Mouse (Mus musculus) kidney, adult 8-10 months (tissue): Measurements from ENCODE around the gene Rab9.

Experiments
- DNase-seq, 2 experiments: peaks; one replicate each; pipeline ENCODE4 v3.0.0; 2022

The Rab9 gene

GRCm38 (mm10) chrX:166444552-166444951 is 35.1 kb downstream of the Rab9 start:
- DNase-seq = no peak

GRCm38 (mm10) chrX:166440616-166441063 is 39.0 kb downstream of the Rab9 start, which contains the start of gene Ofd1:
TSS of gene Ofd1 (minus strand) at chrX:166440704.
- DNase-seq = peak; percentile 89 to 91

- DNase-seq = peak in 1 of 2 experiments; percentile 8
Measured at GRCm38 (mm10) chrX:166440036-166440615, 39.5 kb downstream of the Rab9 start, which contains the start of gene Trappc2. TSS of gene Trappc2 (plus strand) at chrX:166440574.

DNA sequence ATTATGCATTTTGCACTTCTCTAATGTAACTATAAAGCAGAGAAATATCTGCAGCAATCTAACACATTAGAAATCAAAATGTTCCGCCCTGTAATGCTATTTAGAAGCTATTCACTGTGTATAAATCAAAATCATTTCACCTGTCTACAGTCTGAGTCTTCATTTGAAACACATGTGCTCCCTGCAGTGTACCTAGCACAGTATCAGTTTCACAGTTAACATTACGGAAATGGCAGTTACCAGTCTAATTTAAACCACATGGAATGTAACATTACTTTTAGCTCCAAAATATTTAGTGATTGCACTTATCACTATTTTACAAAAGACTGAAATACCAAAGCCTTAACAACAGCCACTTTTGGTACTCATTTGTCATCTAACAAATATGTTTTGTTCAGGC is 44.9 kb downstream of the Rab9 start:
- DNase-seq = no peak

- peak; percentile 5 to 21 for DNase-seq
Measured at GRCm38 (mm10) chrX:166416196-166416595, 63.5 kb downstream of the Rab9 start.

- DNase-seq = no peak
Measured at GRCm38 (mm10) chrX:166407865-166408264, 71.8 kb downstream of the Rab9 start.
